Mouse (Mus musculus) erythroblast, embryonic 14.5 days (primary cell): ENCODE data around the gene Map2k5. TPM values are rescaled to one million over a fixed set of nuclear protein-coding genes. Genes with fewer than 3 reads are reported as not detected.

Source experiments
- H3K27me3 ChIP-seq: 2 replicates; pipeline ENCODE4 v1.6.1; 2012; ENCODE audit warnings: inconsistent platforms; ENCODE audit not compliant: control insufficient read depth
- H3K36me3 ChIP-seq: 2 replicates; pipeline ENCODE4 v1.6.1; 2012; ENCODE audit warnings: mild to moderate bottlenecking, inconsistent platforms; ENCODE audit not compliant: control insufficient read depth
- H3K4me1 ChIP-seq: 2 replicates; pipeline ENCODE4 v1.6.1; 2012; ENCODE audit warnings: inconsistent platforms; ENCODE audit not compliant: control insufficient read depth
- H3K4me3 ChIP-seq: replicated peaks from 2 replicates; pipeline ENCODE3; 2012; ENCODE audit warnings: moderate library complexity, mild to moderate bottlenecking, inconsistent platforms
- H3K9me3 ChIP-seq: 2 replicates; pipeline ENCODE4 v1.6.1; 2012; ENCODE audit warnings: low read length, inconsistent platforms, mixed read lengths; ENCODE audit not compliant: control insufficient read depth
- GATA1 ChIP-seq: IDR thresholded peaks from 2 replicates; pipeline ENCODE4 v1.6.1; 2012; ENCODE audit warnings: low read length, inconsistent platforms, mixed read lengths
- TAL1 ChIP-seq: IDR thresholded peaks from 3 replicates; pipeline ENCODE4 v1.6.1; 2012; ENCODE audit warnings: low read length, inconsistent platforms, mixed read lengths
- polyA plus RNA-seq: library from polyadenylated mRNA; stranded (reverse); fragments of >175 nt; gene quantifications from 2 replicates; pipeline ENCODE4 v1.2.3, GENCODE M21; 2012

The Map2k5 gene
- polyA plus RNA-seq, 1 experiment: 1.4 TPM

DNA sequence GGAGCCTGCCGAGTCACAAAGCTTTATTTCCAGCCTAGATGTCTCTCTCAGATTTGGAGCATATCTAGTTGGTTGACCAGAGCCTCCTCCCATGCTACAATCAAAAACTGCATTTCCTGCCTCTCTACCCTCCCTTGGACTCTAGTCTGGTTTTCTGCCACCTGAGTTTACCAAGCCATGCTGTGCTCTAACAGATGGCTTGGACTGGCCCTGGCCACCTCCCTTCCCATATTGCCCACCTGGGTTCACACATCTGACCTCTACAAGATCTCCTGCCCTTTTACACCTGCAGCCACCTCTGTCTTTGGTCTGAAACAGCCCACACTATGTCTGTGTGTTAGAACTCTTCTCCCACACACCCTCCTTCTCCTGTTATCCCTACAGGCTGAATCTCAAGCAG, 29.6 kb downstream of the Map2k5 start:
- TF ChIP-seq TAL1 (no peak), GATA1 (no peak)
- peaks cover 3% of the 10 kb centered on the region; the same call in 1 of the 2 replicates for H3K4me1 ChIP-seq

DNA sequence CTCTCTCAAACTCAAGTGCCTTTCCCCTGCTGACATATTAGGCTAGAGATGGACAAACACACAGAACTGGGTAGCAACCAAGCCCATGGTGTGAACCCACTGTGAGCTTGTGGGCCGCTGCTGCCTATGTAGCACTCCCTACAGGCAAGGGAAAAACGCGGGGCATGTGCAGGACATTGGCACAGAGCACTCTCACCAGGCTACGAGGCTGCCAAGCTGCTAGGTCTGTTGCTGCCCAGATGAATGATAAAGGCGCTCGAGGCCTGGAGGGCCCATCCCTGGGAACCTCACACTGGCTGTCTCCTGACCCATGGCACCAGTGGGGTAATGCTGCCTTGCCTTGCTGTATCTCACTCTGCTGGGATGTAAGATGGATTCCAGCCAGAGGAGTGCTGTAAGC, 31.7 kb downstream of the Map2k5 start:
- Histone ChIP-seq H3K36me3 (peaks cover 2% of the 10 kb centered on the region; the same call in 1 of the 2 replicates), H3K4me1 (peaks cover 3% of the 10 kb centered on the region; the same call in 1 of the 2 replicates), H3K27me3 (no peaks in the 10 kb centered on the region), H3K9me3 (no peaks in the 10 kb centered on the region), H3K4me3 (no peak overlapping the region)
- TF ChIP-seq GATA1 (no peak), TAL1 (no peak)

More for the DNA sequence above, 29.6 kb downstream of the Map2k5 start:
- Histone ChIP-seq H3K27me3 (no peaks in the 10 kb centered on the region), H3K9me3 (no peaks in the 10 kb centered on the region), H3K36me3 (peaks cover 2% of the 10 kb centered on the region; the same call in 1 of the 2 replicates), H3K4me3 (no peak overlapping the region)

DNA sequence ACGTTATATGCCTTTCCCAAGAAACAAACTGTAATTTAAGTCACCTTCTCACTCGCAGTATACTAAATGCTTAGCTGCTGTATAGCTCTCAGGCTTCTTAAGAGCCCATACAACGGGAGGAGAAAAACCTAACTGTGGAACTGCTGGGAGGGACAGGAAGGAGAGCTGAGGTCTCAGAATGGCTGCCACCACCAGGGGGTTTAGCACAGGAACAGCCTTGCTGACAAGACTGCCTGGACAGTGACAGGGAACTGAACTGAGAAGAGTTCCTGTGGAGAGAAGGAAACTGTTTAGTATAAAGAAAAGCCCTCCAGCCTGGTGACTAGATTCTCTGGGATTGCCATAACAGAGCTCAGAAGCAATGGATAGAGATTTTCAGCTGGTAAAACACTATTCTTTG, 35.9 kb downstream of the Map2k5 start:
- no peaks in the 10 kb centered on the region for H3K27me3 ChIP-seq
- H3K4me3 ChIP-seq: no peak overlapping the region
- H3K4me1 ChIP-seq: peaks cover 3% of the 10 kb centered on the region; the same call in 1 of the 2 replicates
- peaks cover 8% of the 10 kb centered on the region for H3K36me3 ChIP-seq
- TF ChIP-seq TAL1: no peak
- TF ChIP-seq GATA1: no peak
- H3K9me3 ChIP-seq: no peaks in the 10 kb centered on the region

DNA sequence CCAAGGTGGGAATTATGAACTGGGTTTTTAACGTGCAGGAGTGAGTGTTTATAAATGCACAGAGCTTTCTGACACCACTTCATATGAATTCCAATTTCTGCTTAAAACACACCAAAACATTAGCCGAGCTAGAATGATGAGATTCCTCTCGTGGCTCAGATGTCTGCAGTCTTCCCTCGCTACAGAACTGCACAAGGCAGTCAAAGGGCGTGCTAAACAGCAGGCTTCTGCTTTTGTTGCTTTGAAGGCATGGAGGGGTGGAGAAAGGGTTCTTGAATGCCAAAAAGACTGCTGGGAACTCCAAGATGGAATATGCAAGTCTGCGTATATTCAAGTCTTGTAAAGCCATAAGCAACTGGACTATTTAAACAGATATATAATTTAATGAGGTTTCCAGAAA, 38.4 kb downstream of the Map2k5 start:
- Histone ChIP-seq H3K4me1 (no peaks in the 10 kb centered on the region), H3K9me3 (no peaks in the 10 kb centered on the region), H3K27me3 (no peaks in the 10 kb centered on the region), H3K36me3 (peaks cover 19% of the 10 kb centered on the region), H3K4me3 (no peak overlapping the region)
- TF ChIP-seq GATA1 (no peak), TAL1 (no peak)

DNA sequence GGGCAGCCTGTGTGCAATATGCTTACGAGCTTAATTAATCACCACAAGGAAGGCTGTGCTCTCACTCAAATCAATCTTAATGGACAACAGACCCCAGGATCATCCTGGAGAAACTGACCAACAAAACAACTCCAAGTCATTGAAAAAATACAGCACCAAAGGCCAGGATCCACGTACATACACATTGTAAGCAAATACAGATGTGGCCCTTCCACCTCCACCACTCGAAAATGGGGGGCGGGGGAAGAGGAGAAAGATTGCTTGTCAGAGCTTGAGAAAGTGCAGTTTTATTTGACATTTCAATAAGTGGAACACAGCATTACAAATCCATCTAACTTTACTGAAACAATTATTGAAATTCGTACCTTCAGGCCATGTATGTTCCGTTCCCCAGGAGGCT, 39.0 kb downstream of the Map2k5 start:
- no peaks in the 10 kb centered on the region for H3K27me3 ChIP-seq
- H3K36me3 ChIP-seq: peaks cover 22% of the 10 kb centered on the region
- no peaks in the 10 kb centered on the region for H3K9me3 ChIP-seq
- TF ChIP-seq GATA1 (no peak), TAL1 (no peak)
- no peaks in the 10 kb centered on the region for H3K4me1 ChIP-seq
- no peak overlapping the region for H3K4me3 ChIP-seq

DNA sequence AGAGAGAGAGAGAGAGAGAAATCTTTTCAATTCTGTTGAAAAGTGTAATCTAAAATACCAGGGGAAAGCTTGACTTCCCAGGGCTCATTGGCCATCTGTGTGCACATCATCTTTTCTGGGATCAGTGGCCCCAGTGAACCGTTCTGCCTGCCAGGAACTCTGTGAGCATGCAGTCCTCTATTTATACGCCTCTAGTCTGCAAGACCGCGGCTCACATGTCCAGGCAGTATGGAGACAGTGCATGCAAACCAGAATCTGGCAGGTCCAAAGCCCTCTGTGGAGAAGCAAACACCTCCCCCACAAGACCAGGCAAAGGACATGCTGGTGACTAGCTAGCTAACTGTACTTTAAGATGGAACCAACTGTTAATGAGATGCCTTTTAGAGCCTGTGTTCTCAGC, 41.9 kb downstream of the Map2k5 start:
- Histone ChIP-seq H3K4me3 (no peak overlapping the region), H3K36me3 (peaks cover 27% of the 10 kb centered on the region)
- TF ChIP-seq TAL1 (no peak), GATA1 (no peak)

DNA sequence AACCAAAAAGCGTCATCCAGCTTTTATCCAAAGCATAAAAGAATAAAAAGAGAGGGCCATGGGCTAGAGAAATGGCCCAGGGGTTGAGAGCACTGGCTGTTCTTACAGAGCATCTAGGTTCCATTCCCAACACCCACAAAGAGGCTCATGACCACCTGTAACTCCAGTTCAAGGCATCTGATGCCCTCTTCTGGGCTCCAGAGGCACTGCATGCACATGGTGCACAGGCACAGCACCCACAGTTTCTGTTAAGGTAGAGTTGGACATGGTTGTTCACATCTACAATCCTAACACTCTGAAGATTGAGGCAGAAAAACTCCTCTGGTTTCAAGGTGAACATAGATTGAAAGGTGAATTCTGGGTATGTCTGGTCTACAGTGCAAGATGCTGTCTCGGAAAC, 44.6 kb downstream of the Map2k5 start:
- TF ChIP-seq GATA1 (no peak), TAL1 (no peak)
- H3K27me3 ChIP-seq: no peaks in the 10 kb centered on the region
- no peaks in the 10 kb centered on the region for H3K4me1 ChIP-seq
- no peak overlapping the region for H3K4me3 ChIP-seq
- no peaks in the 10 kb centered on the region for H3K9me3 ChIP-seq
- H3K36me3 ChIP-seq: peaks cover 33% of the 10 kb centered on the region

More for the DNA sequence above, 41.9 kb downstream of the Map2k5 start:
- Histone ChIP-seq H3K9me3 (no peaks in the 10 kb centered on the region), H3K4me1 (no peaks in the 10 kb centered on the region), H3K27me3 (no peaks in the 10 kb centered on the region)

DNA sequence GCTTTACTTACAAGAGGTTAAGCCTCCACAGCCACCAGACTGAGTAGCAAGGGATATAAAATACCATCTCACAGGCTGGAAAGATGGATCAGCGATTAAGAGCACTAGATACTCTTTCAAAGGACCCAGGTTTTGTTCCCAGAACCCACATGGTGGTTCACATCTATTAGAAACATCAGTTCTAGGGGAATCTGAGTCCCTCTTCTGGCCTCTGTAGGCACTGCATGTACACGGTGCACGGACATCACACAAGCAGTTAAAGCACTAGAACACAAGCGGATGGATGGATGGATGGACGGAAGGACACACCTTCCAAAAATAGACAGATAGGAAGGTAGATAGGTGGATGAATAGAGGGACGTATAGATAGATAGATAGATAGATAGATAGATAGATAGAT, 46.5 kb downstream of the Map2k5 start:
- TF ChIP-seq TAL1 (no peak), GATA1 (no peak)
- no peak overlapping the region for H3K4me3 ChIP-seq
- H3K27me3 ChIP-seq: no peaks in the 10 kb centered on the region

DNA sequence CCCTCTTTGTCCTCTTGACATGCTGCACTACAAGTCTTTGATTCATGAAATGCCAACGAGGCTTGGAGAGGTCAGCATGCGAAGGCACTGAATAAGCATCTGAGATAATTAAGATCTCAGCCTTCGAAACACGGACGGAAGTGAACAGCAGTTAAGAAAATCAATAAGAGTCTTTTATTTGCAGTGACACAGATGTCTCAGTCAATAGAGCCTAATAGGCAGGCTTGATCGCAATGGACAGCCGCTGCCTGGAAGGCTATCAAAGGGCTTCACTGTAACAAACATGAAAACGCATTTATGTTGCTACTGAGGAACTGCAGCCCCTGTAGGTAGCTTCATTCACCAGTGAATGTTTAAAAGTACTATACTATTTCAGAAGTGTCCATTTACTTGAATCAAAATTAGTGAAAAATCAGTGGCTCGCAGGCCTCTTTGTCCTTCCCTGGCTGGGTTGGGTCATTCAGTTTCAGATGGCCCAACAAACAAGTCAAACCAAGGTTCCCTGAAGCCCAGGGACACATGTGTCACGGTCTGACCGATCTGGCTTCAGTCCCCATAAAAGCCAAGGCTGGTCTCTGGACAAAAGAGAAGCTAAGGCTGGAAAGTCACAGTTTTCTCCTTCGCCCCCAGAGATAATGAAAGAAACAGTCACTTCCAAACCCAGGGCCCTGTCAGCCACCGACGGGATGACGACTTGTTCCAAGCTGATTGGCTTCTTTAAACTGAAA, 48.6 kb downstream of the Map2k5 start:
- peaks cover 14% of the 10 kb centered on the region for H3K36me3 ChIP-seq

More for the DNA sequence above, 46.5 kb downstream of the Map2k5 start:
- no peaks in the 10 kb centered on the region for H3K9me3 ChIP-seq
- peaks cover 24% of the 10 kb centered on the region for H3K36me3 ChIP-seq
- no peaks in the 10 kb centered on the region for H3K4me1 ChIP-seq

DNA sequence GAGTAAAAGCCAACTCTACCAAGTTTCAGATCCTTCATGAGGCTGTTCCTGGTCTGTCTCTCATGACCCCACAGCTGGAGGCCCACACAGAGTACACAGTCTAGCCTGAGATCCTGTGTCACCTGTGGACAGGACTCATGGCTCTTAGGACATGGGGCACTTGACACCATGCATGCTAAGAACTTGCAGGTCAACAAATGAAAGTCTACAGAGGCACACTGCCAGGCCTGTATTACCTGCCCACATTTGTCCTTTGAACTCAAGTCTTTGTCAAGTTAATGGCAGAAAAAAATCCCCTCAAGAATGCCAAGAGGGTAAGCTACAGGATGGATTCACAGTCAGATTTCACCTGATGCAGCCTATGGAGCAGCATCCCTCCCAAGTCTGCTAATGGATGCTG, 62.5 kb downstream of the Map2k5 start:
- H3K4me3 ChIP-seq: no peak overlapping the region
- TF ChIP-seq TAL1 (no peak), GATA1 (no peak)
- no peaks in the 10 kb centered on the region for H3K4me1 ChIP-seq
- H3K36me3 ChIP-seq: peaks cover 4% of the 10 kb centered on the region
- no peaks in the 10 kb centered on the region for H3K9me3 ChIP-seq
- H3K27me3 ChIP-seq: no peaks in the 10 kb centered on the region

More for the DNA sequence above, 48.6 kb downstream of the Map2k5 start:
- Histone ChIP-seq H3K27me3 (no peaks in the 10 kb centered on the region), H3K9me3 (no peaks in the 10 kb centered on the region), H3K4me3 (no peak overlapping the region), H3K4me1 (no peaks in the 10 kb centered on the region)
- TF ChIP-seq GATA1 (no peak), TAL1 (no peak)
